In genomic region chr7:94890711-94891430, GRCm38 (mm10) we compare ENCODE assay signal across 32 mouse cellular contexts.
A peak's percentile ranks its signal among the peaks of the same experiment; 100 is the strongest.
DNase-seq lines count a peak whose midpoint lies in the region; ATAC-seq and TF ChIP-seq lines count a peak whose summit lies in the region.
"Had no signal": no experiment of that assay in that cellular context is flagged by ENCODE, and none has a peak within 500 bp of the region (broad histone marks: within the 10 kb centered on the region; RNA-seq: fewer than 3 reads in every experiment).

No protein-coding gene starts in this region.

- no peaks in the 10 kb centered on the region for H3K4me1 ChIP-seq in midbrain, embryonic 14.5 days (ENCODE audit: control insufficient read depth, insufficient read depth, low read length)
- H3K4me1 ChIP-seq: embryonic facial prominence, embryonic 15.5 days; heart, embryonic 12.5 days; limb, embryonic 10.5 days; limb, embryonic 15.5 days; neural tube, embryonic 13.5 days had no signal

- no peak overlapping the region for H3K4me3 ChIP-seq in midbrain, embryonic 14.5 days (replicated peaks; ENCODE audit: low read depth, low read length)
- H3K4me3 ChIP-seq: embryonic facial prominence, embryonic 15.5 days; heart, adult 2 months; heart, embryonic 12.5 days; limb, embryonic 10.5 days; limb, embryonic 15.5 days; myocyte; neural tube, embryonic 13.5 days had no signal

- WGBS in midbrain, embryonic 14.5 days: 34% methylated on average over 2 of the region's 2 CpGs

- no peak overlapping the region for H3K9ac ChIP-seq in midbrain, embryonic 14.5 days (replicated peaks; ENCODE audit: low read length)
- H3K9ac ChIP-seq: embryonic facial prominence, embryonic 15.5 days; heart, embryonic 12.5 days; limb, embryonic 15.5 days; liver, embryonic 14.5 days; neural tube, embryonic 13.5 days had no signal

- no peak for TF ChIP-seq POLR2A in brain, embryonic 14.5 days (IDR thresholded peaks at IDR 0.05; ENCODE audit: borderline replicate concordance, extremely low read depth, insufficient read depth, insufficient read length, poor library complexity, severe bottlenecking)

- no peaks in the 10 kb centered on the region for H3K36me3 ChIP-seq in midbrain, embryonic 14.5 days (ENCODE audit: control insufficient read depth, insufficient read depth, low read length)
- H3K36me3 ChIP-seq: embryonic facial prominence, embryonic 15.5 days; heart, embryonic 12.5 days; limb, embryonic 10.5 days; limb, embryonic 15.5 days; neural tube, embryonic 13.5 days had no signal

- peak; percentile 43; the same call in 1 of the 2 replicates for ATAC-seq in midbrain, embryonic 14.5 days (ENCODE audit: low FRiP score, low TSS enrichment)
- ATAC-seq: activated CD4-positive, CD25-positive, alpha-beta regulatory T cell, adult 4 months; hindbrain, embryonic 16.5 days; intestine, embryonic 16.5 days had no signal

- no peak overlapping the region for H3K4me2 ChIP-seq in midbrain, embryonic 14.5 days (ENCODE audit: low read length)
- H3K4me2 ChIP-seq: embryonic facial prominence, embryonic 15.5 days; heart, embryonic 12.5 days; limb, embryonic 15.5 days; neural tube, embryonic 13.5 days had no signal

- no peak overlapping the region for H3K27ac ChIP-seq in midbrain, embryonic 14.5 days (replicated peaks; ENCODE audit: low read depth, low read length)
- H3K27ac ChIP-seq: embryonic facial prominence, embryonic 15.5 days; heart, adult 2 months; limb, embryonic 10.5 days; limb, embryonic 15.5 days; liver, embryonic 14.5 days; neural tube, embryonic 13.5 days had no signal

- H3K9me3 ChIP-seq in midbrain, embryonic 14.5 days (ENCODE audit: control insufficient read depth, low read length): no peaks in the 10 kb centered on the region
- H3K9me3 ChIP-seq: embryonic facial prominence, embryonic 15.5 days; heart, embryonic 12.5 days; limb, embryonic 10.5 days; limb, embryonic 15.5 days; neural tube, embryonic 13.5 days had no signal

- peak; percentile 12 for DNase-seq in embryo, embryonic 11 days
- no peak for DNase-seq in embryo, embryonic 9.5 days (ENCODE audit: extremely low spot score)
- DNase-seq in heart, adult 11 months: peak; percentile 74
- no peak for DNase-seq in heart, adult 18-20 months
- peak; percentile 69 for DNase-seq in brain, embryonic 14.5 days (ENCODE audit: low read depth)
- peak; percentile 54 for DNase-seq in midbrain, embryonic 14.5 days
- no peak for DNase-seq in kidney, postnatal 10 days
- no peak for DNase-seq in lung, postnatal 25 days (ENCODE audit: low spot score)
- DNase-seq: adrenal gland, adult 2 months; adrenal gland, postnatal 36 days; cerebellum, adult 8-10 months; cerebellum, postnatal 36 days; gastrocnemius, postnatal 25 days; heart, adult 2 months; heart, postnatal 4 days; kidney, adult 9 months; kidney, postnatal 14 days; layer of hippocampus, adult 9-11 months; lung, adult 2 months; lung, postnatal 10 days; right cerebral cortex, postnatal 14 days had no signal

- no peak for TF ChIP-seq CTCF in brain, embryonic 14.5 days (IDR thresholded peaks at IDR 0.05; ENCODE audit: borderline replicate concordance, extremely low read depth, insufficient read depth, insufficient read length)

- H3K27me3 ChIP-seq in midbrain, embryonic 14.5 days (ENCODE audit: control insufficient read depth, insufficient read depth, low read length): no peaks in the 10 kb centered on the region
- H3K27me3 ChIP-seq: CH12.LX; embryonic facial prominence, embryonic 15.5 days; heart, embryonic 12.5 days; limb, embryonic 15.5 days; neural tube, embryonic 13.5 days had no signal

Comparison
In these comparisons a context has a peak if more than half of its experiments do, and no peak if none do; other contexts are left out.
1. DNase-seq: peak in embryo, embryonic 11 days (single experiment), heart, adult 11 months (single experiment), brain, embryonic 14.5 days (single experiment) and midbrain, embryonic 14.5 days (single experiment); none in embryo, embryonic 9.5 days (single experiment), heart, adult 18-20 months (0 of 2), kidney, postnatal 10 days (single experiment) and lung, postnatal 25 days (single experiment).